Mouse (Mus musculus) left cerebral cortex, postnatal 14 days (tissue): ENCODE results near the gene Tom1l2. TPM values are rescaled to one million over a fixed set of nuclear protein-coding genes. Genes with fewer than 3 reads are reported as not detected.
A peak's percentile ranks its signal among the peaks of the same experiment; 100 is the strongest.

Experiments used
- DNase-seq, 2 experiments: peaks; one replicate each; pipeline ENCODE4 v3.0.0; 2021 to 2022; ENCODE audit warnings: low spot score in 2 of 2, mixed read lengths in 1 of 2
- intact Hi-C: fragments of 180-260 bp; cut with DNase I; formaldehyde crosslinking; loops from one replicate; pipeline ENCODE4 v1.15.1; 2025
- total RNA-seq, 2 experiments: library from RNA; stranded (reverse); gene quantifications; 2 replicates each; pipeline ENCODE4 v1.2.3; 2021

Tom1l2 gene
- total RNA-seq, 2 experiments from 2014 or later: 163 to 172 TPM

DNA sequence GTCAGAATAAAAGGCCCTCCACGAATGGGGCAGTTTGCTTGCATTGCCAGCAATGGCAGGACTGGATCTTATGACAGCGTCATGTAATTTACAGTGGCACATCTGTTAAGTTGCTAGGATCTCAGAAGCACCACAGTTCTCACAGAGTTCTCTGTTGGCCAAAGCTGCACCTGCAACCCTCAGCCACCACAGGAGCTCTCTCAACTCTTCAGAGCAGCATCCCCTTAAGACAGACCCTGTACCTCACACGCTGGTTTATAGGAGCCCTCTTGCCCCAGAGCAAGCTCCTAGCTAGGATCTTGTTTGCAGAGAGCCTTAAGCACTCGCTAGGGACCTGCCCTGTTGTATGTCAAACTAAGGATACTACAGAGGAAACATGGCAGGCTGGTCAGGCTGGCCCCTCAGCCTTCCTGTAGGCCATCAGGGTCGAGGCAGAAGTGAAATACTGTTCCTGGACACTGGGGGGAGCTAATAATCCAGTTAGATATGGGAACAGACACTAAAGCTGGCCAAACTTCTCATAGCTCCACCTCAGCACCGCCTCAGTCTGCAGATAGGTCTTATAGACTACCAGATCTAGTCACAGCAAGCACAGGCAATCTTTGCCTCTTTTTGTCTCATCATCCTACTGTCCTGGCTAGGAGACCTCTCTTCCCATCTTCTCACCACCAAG, 101.6 kb downstream of the Tom1l2 start:
- DNase-seq: peak; percentile 55 to 57
- intact Hi-C loops: loop anchor here (5.0 kb wide), 1 partner anchor 41 kb away; no protein-coding TSS in a partner anchor

DNA sequence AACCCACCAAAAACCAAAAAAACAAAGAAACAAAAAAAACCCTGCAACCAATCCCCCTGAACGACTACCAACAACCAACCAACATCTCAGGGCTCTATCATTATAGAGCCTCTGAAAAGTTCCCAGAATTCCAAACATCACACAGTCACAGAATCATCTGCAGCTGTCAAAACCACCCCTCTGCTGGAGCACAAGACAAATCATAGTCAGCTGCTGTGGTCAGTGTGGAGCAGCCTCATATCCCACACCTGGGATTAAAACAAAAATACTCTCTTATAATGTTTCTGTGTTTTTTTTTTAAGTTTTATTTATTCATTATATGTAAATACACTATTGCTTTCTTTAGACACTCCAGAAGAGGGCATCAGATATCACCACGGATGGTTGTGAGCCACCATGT, 102.8 kb downstream of the Tom1l2 start:
- DNase-seq: no peak
- intact Hi-C loops: loop anchor here (5.0 kb wide), 1 partner anchor 42 kb away; no protein-coding TSS in a partner anchor

DNA sequence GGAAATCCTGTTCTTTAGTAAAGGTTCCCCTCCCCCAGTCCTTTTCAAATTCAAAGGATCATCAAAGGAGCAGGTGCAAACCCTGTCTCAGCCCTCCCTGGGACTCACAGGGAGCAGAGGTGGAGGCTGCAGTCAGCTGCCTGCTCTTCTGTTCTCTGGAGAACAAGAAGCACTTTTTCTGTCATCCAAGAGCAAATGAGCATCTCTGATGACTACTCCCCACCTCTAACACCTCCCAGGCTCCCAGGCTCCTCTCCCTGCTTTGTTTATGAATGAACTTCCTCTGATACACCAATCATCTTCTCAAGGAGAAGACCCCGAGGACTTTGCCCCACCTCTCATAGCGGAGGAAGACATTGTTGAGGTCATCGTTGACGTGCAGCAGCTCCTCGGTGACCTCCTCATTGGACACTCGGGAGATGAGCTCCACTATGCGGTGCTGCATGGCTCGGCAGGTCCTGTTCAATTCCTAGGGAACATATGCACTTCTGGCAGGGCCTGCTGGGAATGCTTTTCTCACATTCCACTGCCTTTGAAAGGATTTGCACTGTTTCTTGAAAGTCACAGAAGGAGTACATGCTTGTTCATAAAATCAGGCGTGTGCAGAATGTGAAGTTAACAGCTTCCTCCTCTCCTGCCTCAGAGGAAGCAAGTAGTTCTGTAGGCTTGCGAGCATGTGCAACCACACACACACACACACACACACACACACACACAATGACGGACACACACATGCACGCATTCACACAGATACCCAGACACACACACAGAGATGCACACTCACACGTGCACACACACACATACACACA, 103.9 kb downstream of the Tom1l2 start:
- peak in 1 of 2 experiments; percentile 57 for DNase-seq
- intact Hi-C loops: no loop called here

DNA sequence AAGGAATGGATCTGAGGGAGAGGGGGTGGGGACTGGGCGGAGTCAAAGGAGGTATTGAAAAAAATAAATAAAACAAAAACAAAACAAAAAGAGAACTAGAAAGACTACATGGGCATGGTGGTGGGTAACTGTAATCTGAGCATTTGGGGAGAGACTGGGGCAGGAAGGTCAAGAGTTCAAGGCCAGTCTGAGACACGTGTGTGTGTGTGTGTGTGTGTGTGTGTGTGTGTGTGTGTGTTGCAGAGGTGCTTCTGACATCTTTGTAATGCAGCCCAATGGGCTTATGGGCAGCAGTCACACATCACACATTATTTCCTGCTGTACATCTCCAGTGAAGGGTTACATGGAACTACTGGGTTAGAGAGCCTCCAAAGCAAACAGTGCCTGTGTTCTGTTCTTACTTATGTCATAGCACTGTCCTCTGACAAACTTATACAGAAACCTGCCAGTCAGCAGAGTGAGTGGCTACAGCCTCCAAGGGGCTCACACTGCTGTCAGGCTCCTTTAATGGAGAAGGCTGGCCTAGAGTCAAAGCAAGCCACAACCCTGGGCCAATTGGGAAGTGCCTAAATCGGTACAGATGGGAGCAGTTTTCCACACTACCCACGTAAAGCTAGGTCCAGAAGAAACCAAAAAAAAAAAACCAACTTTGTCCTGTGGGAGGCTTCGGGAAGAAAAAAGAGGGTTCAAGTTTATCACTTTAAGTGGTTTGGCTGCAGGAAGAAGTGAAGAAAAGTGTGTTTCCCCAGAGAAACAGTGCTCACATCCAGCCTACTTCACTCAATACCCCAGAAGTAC, 104.8 kb downstream of the Tom1l2 start:
- intact Hi-C loops: no loop called here

DNA sequence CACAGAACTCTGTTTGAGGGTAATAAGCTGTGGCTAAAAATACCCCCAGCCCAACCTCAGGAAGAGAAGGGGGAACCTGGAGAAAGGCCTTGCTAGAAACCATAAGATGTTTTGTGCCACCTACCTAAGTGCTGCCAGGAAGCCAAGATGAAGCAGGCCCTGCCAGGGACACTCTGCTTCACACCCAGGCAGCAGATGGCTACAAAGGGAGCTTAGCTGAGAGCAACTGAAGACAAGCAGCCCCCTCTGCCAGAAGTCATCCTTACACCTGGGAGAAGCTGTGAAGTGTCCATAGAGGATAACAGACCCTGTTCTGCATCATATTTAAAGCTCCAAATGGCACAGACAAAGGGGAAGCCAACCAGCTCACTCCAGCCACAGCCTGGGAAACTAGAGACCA, 106.6 kb downstream of the Tom1l2 start:
- intact Hi-C loops: no loop called here

More for the DNA sequence above, 104.8 kb downstream of the Tom1l2 start:
- no peak for DNase-seq

DNA sequence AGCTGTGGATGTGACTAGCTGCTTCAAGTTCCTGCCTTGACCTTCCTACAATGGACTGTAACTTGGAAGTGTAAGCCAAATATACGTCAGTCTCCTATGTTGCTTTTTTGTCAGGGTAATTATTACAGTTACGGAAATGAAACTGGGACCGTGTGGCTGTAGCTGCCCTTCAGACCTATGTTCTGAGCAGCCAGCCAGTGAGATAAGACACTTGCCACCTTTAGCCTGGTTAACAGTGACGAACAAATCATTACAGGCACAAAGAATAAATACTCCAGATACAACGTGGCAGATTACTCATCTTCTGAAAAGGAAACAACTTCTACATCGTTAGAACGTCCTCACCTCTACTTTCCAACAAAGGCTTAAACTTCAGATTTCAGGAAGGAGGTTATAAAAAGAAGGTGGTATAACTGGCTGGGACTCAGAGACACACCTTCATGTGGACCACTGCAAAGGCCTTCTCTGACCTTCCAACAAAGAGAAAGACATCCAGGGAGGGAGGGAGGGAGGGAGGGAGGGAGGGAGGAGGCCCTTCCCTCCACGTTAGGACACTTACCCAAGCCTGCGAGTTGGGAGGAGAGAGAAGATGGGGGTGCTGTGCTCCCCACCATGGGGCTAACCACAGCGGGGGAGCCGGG, 108.1 kb downstream of the Tom1l2 start:
- DNase-seq: no peak
- intact Hi-C loops: no loop called here

More for the DNA sequence above, 106.6 kb downstream of the Tom1l2 start:
- DNase-seq: no peak

DNA sequence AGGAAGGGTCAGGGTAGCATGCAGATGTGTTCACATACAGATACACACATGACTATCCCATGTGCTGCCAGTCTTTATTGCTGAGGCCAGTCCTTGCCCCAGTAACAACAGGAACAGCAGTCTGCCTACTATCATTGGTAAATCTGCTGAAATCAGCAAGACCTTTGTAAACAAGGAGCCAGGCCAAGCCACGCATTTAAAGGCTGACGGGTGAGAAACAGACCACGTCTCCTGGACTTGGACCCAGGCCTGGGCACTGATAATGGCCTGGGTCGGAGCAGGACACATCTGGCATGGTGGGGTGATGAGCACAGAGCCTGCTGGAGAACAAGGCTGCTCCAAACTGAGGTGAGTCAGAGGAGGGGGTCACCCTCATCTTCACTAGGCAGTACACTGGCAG, 112.2 kb downstream of the Tom1l2 start:
- intact Hi-C loops: no loop called here
- no peak for DNase-seq

DNA sequence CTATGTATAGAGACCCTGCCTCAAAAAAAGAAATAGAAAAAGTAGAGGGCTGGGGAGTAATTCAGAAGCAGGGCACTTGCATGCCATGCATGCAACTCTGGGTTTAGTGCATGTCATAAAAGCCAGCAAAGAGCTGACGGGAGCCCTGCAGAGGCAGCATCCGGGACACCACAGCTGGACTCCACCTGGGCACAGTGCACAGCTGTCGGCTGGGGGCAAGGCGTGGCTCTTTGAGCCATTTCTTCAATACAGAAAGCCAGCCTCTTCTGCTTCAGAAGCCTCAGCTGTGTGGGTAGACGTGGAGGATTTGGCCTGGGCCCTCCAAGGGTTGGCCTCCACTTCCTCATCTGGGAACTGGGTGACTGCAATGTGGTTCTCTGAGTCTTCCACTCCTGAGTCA, 117.4 kb downstream of the Tom1l2 start:
- no peak for DNase-seq
- intact Hi-C loops: no loop called here

DNA sequence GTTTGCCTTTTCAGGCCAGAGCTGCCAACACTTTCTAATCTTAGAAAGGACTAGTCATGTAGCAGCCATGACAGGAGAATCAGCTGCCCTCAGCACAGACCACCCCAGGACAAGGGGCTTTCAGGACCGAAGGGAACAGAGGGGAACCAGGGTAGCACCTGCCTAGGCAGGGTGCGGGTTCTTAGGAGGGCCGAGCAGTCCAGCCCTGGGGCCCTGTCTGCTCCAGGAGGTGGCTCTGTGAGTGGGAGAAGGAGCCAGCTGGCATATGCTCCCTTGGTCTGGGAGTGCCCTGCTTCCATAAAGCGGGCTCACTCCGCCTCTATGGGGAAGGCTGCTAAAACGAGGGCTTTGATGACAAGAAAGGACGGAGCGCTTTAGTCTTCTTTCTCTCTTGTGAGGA, 119.5 kb downstream of the Tom1l2 start:
- intact Hi-C loops: no loop called here
- no peak for DNase-seq

DNA sequence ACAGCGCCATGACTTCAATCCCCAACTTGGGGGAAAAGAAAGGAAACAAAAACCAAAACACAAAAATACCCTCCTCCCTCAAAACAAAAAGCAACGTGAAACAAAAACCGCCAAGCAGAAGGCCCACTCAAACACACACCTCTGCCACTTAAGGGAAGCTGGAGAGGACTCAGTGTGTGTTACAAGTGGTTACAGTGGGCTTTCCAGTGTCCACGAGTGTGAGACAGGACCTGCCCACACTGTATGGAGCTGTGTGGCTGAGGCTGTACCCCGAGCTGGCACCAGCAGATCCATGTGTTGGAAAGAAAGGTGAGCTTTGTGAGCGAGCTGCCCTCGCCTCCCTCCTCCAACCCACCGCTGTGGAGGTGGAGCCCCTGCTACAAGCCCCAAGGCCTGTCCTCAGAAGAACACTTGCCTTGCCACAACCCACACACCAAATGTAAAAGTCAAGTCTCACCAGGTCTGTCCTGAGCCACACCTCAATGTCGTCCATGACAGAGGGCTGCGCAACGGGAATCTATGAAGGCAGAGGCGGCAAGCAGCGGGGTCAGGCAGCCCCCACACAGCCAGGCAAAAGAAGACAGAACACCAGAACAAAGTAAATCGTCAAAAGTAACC, 120.2 kb downstream of the Tom1l2 start:
- DNase-seq: no peak
- intact Hi-C loops: no loop called here

DNA sequence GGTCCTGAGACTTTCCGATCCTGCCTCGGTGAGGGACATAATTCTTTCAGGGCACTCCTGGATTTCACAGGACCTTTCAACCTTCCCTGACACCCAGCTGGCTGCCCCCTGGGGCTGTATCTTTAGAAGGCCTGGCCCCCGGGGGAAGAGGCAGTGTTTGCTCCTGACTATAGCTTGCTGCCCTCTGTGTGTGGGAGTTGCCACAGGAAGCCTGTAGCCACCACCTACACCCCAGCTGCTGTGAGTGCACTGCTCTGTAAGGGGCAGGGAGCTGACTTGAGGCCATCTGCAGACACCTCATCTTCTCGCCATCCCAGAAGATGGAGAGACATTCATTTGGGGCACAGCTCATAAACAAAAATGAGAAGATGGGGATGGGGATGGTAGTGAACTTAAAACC, 120.8 kb downstream of the Tom1l2 start:
- no peak for DNase-seq
- intact Hi-C loops: no loop called here

DNA sequence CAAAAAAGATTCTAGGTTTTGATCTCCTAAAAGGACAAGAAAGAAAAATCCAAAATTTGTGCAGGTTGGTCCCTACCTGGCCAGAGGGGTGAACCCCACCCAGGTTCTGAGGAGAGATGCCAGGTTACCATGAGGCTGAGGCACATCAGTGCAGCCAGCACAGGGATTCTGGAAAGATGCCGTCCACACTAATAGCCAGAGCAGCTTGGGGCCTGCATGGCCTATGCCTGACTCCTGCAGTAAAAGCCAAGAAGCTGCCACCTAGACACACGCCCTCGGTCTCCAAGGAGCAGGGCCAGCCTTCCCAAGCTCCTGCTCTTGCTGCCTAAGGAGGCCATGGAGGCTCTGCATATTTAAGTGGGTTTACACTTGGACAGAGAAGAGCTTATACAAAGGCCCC, 121.4 kb downstream of the Tom1l2 start:
- intact Hi-C loops: no loop called here
- DNase-seq: no peak

DNA sequence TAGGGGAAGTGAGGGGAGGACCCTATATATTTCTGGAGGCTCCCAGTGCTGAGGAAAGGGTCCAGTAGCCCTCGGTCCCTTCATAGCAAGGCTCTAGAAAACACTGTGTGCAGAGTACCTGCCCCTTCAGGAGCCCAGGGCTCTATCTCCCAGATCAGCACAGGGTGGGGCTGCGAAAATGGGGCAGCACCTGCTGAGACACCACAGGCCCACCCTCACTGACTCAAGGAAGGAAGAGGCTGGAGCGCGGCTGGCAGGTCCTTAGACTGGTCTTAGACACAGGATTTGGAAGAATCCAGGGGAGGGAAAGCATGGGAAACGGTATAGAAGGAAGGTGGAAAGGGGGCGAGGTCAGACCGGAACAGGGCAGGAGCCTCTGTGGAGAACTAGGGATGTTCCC, 122.2 kb downstream of the Tom1l2 start:
- intact Hi-C loops: no loop called here
- DNase-seq: no peak

DNA sequence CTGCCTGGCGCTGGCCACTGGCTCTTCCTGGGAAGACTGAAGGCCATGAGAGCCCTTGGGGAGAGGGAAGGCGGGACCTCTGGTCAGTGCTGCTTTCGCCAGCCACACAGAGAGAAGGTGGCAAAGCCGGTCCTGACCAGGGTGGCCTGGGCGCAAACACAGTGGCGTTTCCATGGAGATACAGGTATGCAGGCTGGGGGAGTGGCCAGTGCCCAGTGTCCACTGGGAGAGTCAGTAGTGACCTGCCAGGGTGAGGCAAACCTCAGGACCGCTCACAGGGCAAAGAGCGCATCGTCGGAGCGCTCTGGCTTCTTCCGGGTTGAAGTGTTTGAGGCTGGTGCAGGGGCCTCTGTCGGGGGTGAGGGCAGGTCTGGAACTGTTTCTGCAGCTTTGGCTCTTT, 122.9 kb downstream of the Tom1l2 start:
- no peak for DNase-seq
- intact Hi-C loops: no loop called here

DNA sequence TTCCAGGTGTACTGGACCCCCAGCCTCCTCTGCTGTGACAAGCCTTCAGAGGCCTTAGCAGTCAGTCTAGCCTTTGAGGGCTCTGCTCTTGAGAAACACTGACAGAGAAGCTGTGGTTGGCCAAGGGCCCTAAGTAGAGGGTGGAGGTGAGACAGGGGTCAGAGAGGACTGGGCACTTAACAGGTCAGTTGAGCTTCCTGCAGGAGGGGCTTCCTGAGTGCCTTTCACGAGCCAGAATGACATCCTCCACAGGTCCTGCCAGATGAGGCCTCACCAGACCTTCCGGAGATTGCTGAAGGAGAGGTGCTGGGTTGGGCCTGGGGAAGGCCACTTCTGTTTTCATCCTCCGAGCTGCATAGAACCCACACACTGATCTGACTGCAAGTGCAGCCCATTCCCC, 124.2 kb downstream of the Tom1l2 start:
- no peak for DNase-seq
- intact Hi-C loops: no loop called here

DNA sequence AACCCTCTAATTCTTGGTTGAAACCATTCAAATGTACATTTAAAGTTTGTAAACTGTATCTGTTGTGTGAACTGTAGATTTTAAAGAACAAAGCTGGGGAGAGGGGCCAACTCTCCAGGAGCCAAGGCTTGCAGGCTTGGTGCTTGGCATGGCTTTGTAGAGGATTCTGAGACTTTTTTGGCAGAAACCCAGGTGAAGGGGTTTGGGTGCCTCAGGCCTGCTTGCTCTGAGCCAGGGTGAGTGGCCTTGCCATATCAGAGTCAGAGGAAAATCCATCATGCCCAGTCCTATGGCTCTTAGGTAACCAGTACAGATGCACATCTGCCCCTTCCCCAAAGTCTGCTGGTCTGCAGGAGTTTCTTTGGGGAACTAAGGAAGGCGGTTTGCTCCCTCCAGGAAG, 126.8 kb downstream of the Tom1l2 start:
- DNase-seq: no peak
- intact Hi-C loops: no loop called here

DNA sequence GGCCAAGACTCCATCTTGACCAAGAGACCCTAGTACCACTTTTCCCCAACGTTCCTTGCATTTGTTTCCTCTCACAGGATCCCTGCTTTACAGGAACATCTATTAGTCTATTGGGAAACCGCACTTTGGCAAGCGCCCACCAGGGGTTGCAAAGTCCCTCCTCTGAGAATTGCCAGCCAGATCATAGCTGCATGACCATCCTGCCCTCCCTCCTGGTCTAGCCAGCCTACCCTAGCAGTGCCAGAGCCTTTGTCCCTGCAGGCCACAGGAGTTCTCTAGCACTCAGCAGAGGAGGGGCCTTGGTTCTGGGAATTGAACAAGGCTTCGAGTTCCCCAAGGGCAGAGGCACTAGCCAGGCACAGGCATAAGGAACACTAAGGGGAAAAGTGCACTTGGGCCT, 128.0 kb downstream of the Tom1l2 start:
- DNase-seq: no peak
- intact Hi-C loops: no loop called here

DNA sequence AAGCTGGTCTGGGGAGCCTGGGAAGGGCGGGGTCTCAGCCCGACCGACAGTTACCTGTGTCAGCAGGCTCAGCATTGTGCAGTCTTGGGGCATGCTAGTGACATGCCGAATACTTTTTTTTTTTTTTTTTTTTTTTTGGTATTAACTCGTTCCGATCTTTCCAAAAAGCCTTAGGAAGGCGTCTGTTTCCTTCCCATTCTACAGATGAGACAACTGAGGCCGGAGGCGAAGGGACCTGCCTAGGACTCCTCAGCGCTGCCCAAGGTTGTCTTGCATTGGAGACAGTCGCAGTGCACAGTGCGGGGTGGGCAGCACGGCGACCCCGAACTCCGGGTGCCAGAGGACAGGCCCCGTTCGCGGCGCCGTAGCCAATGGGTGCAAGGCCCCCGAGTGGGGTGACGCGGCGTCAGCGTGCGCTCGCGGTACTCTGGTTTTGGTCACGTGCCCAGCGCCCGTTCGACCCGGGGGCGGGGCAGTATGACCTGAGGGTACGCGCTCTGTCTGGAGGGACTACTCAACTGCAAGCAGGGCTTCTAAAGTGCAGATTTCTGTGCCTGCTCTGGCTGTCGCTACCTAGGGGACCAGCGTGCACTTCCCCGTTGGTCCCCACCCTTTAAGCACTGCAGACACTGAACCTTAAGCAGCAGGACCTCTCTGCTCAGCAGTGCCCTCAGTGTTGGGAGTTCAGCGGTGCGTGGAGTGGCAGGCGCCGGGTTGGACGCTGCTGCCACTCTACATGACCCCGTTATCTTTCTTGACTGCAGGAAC, 130.1 kb downstream of the Tom1l2 start, which contains the start of gene Srebf1:
TSS of gene Srebf1 (minus strand) at position 113 of the 768 bp plus-strand sequence.
- DNase-seq: peak; percentile 68 to 76
- intact Hi-C loops: no loop called here

DNA sequence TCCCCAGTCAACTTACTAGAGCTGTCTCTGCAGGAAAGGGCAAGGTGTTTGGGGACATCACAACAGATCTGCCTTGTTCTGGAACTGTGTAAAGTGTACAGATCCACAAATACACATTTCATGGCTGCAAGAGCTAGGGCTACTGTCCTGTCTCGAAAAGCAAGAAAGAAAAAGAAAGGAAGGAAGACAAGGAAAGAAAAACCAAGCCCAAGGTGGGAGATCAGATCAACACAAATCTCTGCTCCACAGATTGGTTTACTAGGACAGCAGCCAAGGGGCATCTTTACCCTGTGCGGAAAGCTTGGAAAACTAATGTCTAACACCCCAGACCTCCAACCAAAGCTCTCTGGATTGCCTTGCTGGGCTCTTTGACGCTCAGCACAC, 130.6 kb downstream of the Tom1l2 start:
- intact Hi-C loops: no loop called here
- DNase-seq: no peak
